Mouse (Mus musculus) embryonic facial prominence, embryonic 11.5 days (tissue): ENCODE data around the gene Mrpl10. TPM values are rescaled to one million over a fixed set of nuclear protein-coding genes. Genes with fewer than 3 reads are reported as not detected.

Experiments used
- ATAC-seq: fragments of 200-750 bp; cut with Nextera tagmentation; replicated peaks from 2 replicates; pipeline ENCODE4 v1.8.0; 2017; ENCODE audit warnings: low read depth; ENCODE audit not compliant: insufficient number of reproducible peaks, low FRiP score, low TSS enrichment
- DNase-seq: peaks from one replicate; pipeline ENCODE4 v3.0.0-alpha.2; 2015; ENCODE audit warnings: low spot score
- H3K27ac ChIP-seq: fragments of 300-500 bp; sonication (generic); replicated peaks from 2 replicates; pipeline ENCODE4 v1.5.1; 2014; ENCODE audit warnings: mild to moderate bottlenecking, low read depth, low read length, control low read depth
- H3K27me3 ChIP-seq: fragments of 300-500 bp; sonication (generic); 2 replicates; pipeline ENCODE4 v1.6.1; 2014; ENCODE audit warnings: mild to moderate bottlenecking, low read length, moderate library complexity, mixed read lengths; ENCODE audit not compliant: control insufficient read depth, insufficient read depth
- H3K36me3 ChIP-seq: fragments of 300-500 bp; sonication (generic); replicated peaks from 2 replicates; pipeline ENCODE4 v1.6.1; 2014; ENCODE audit warnings: low read depth, mild to moderate bottlenecking, low read length, moderate library complexity, mixed read lengths; ENCODE audit not compliant: control insufficient read depth, insufficient read depth
- H3K4me1 ChIP-seq: fragments of 300-500 bp; sonication (generic); 2 replicates; pipeline ENCODE4 v1.6.1; 2014; ENCODE audit warnings: low read length, mixed read lengths; ENCODE audit not compliant: control insufficient read depth, insufficient read depth
- H3K4me2 ChIP-seq: fragments of 300-500 bp; sonication (generic); 2 replicates; pipeline ENCODE4 v1.6.1; 2014; ENCODE audit warnings: low read depth, mild to moderate bottlenecking, control low read depth, low read length, moderate library complexity
- H3K4me3 ChIP-seq: fragments of 300-500 bp; sonication (generic); 2 replicates; pipeline ENCODE4 v1.5.1; 2014; ENCODE audit warnings: low read depth, low read length, control low read depth
- H3K9ac ChIP-seq: fragments of 300-500 bp; sonication (generic); replicated peaks from 2 replicates; pipeline ENCODE4 v1.6.1; 2014; ENCODE audit warnings: mild to moderate bottlenecking, control low read depth, low read length
- H3K9me3 ChIP-seq: fragments of 300-500 bp; sonication (generic); replicated peaks from 2 replicates; pipeline ENCODE4 v1.6.1; 2016; ENCODE audit warnings: mild to moderate bottlenecking, low read length, inconsistent platforms, mixed read lengths; ENCODE audit not compliant: control insufficient read depth
- WGBS: fragments of 180-500 bp; shearing (Covaris S2); extraction: QIAGEN DNeasy Blood & Tissue Kit; methylation state at CpG from one replicate; pipeline ENCODE4 v1.1.7; 2014; 5-methylcytosine and 5-hydroxymethylcytosine counted together
- polyA plus RNA-seq: library from polyadenylated mRNA; unstranded; fragments of >200 nt; fragmentation: Nextera tagmentation; extraction: Ambion mirVana; gene quantifications from 2 replicates; pipeline ENCODE4 v1.2.1, GENCODE M21; 2014

Mrpl10 gene
- polyA plus RNA-seq, 1 experiment from 2014 or later = 91.2 TPM

DNA sequence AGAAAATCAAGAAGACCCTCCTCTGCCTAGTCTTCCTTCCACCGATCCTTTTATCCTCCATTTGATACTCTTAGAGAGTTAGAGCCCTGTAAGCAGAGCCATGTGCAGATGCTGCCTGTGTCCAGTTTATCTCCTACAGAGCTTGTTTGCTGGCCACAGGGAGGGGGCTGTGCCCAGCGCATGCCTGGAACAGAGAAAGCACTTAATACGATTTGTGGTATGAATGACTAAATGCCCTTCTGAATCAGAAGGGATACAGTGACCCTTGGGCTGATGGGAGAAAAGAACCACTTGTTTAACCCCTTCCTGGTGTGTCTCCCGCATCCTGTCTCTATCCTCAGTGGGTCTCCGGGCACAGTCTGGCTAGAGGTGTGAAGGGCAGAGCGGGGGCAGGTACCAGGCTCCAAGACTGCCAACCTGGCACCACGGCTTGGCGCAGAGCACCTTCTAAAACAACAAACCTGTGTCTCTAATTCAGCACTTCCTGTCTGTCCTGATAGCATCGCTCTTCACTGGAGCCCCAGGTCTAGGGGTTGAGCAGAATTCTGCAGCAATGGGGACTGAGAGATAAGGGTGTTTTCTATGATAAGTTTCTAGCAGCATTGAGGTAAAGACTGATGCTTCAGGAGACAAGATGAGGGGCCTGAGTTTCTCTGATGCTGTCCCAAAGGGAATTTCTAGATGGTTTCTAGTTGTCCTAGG is 34.1 kb upstream of the Mrpl10 start:
- H3K9me3 ChIP-seq = no peaks in the 10 kb centered on the region
- no peak overlapping the region for H3K4me2 ChIP-seq
- no peak overlapping the region for H3K4me3 ChIP-seq
- H3K36me3 ChIP-seq = no peaks in the 10 kb centered on the region
- WGBS = 61% methylated on average over 9 of the region's 9 CpGs
- no peaks in the 10 kb centered on the region for H3K4me1 ChIP-seq
- no peak overlapping the region for H3K9ac ChIP-seq
- ATAC-seq (no peak), DNase-seq (no peak)
- peaks cover 3% of the 10 kb centered on the region; the same call in 1 of the 2 replicates for H3K27me3 ChIP-seq
- no peak overlapping the region for H3K27ac ChIP-seq

DNA sequence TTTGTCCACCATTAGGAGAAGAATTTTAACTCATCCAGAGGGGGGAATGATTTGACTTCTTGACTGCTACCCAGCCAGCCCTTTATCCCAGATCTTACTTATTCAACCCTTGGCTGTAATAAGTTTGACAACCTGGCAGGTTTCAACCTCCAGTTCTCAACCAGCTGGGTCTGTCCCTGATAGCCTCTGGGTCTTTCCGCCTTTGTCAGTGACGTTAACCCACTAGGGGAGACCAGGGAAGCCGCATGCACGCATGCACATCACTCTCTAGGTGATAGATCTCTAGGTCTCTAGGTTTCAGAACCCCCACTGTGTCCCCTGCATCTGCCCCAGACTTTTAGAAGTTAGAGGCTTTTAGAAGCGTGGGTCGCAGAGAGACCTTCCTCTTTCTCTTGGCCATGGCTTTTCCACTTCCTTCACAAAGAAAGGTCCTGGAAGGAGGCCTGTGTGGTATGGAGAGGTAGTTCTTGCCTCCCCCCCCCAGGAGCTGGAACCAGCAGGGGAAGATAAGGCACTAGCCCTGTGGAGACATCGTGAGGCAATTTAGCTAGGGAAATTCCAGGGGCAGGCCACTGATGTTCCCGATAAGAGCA is 32.1 kb upstream of the Mrpl10 start:
- Histone ChIP-seq H3K27me3 (peaks cover 3% of the 10 kb centered on the region; the same call in 1 of the 2 replicates), H3K9me3 (no peaks in the 10 kb centered on the region), H3K9ac (no peak overlapping the region), H3K4me3 (no peak overlapping the region), H3K27ac (no peak overlapping the region), H3K4me2 (no peak overlapping the region), H3K4me1 (no peaks in the 10 kb centered on the region), H3K36me3 (no peaks in the 10 kb centered on the region)
- DNase-seq (no peak), ATAC-seq (no peak)
- 56% methylated on average over 8 of the region's 8 CpGs for WGBS

DNA sequence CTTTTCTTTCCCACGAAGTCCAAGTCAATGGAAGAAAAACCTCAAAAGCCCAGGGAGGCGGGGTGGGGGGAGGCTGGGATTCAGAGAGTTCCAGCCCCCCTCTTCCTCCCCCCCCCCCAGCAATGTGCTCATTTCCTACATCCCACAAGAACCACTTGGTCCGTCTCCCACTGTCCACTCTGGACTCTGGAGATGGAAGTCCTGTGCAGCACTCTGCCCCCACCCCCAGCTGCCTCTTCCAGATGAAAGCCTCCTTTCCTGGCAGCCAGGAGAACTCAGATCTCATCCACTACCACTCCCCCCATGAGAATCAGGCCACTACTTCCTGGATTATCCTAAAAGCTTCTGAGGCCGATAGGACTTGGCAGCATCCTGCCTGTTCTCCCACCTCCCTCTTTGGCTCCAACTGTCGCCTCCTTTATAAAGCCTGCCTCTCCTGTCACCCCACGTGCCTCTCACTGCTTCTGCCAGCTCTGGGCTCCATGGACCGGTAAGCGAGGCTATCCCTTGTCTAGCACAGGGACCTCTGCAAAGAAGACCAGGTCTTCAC is 28.2 kb upstream of the Mrpl10 start, which contains the start of gene Sp6:
Sp6 (plus strand) TSS at position 274 of the 550 bp plus-strand sequence.
- Histone ChIP-seq H3K4me3 (no peak within 1 kb of the TSS), H3K9ac (no peak within 1 kb of the TSS), H3K27ac (no peak within 1 kb of the TSS), H3K36me3 (no peaks in the 10 kb centered on the region), H3K4me1 (no peaks in the 10 kb centered on the region), H3K4me2 (no peak within 1 kb of the TSS), H3K9me3 (no peaks in the 10 kb centered on the region), H3K27me3 (peaks cover 23% of the 10 kb centered on the region)
- 33% methylated on average over 8 of the region's 8 CpGs for WGBS
- ATAC-seq (no peak), DNase-seq (no peak)

DNA sequence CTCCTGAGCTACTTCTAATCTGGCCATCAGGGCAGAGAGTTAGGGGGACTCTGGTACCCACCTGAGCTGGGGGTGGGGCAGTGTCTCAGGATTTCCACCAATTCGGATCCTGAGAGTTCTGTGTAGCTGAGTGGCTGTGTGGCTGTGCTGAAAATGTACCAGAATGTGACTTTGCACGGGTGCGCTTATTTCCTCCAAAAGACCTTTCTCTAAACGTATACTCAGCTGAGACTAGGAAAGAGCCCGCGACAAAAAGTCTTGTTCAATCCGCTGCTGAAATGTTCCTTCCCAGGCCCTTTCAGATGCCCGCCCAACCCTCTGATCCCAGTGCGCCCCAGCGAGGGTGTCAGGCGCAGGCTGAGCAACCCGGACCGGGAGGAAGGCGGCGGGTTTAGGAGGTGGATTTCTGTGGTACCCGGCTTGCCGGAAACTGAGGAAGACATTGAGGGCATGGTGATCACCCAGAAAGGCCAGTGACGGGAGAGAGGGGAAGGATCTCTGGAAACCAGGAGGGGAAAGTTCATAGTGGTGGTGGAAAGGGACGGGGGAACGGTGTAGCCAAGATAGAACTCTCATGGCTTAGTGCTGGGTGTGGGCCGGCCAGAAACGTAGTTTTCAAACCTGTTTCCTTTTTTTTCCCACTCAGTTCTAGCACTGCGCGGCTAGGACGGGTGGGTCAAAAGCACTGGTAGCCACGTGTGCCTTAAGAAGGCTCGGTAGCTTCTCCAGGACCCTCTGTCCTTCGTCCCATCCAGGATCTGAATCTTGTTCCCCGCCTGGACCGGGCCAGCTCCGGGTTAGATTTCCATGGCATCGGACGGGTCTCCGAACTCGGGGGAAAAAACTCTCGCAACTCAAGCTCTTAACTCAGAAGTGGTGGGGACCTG is 23.4 kb upstream of the Mrpl10 start:
- WGBS = 1% methylated on average over 36 of the region's 36 CpGs
- H3K9ac ChIP-seq = no peak overlapping the region
- no peaks in the 10 kb centered on the region for H3K9me3 ChIP-seq
- H3K27ac ChIP-seq = no peak overlapping the region
- peak overlapping the region; percentile 54 for H3K4me2 ChIP-seq
- H3K36me3 ChIP-seq = no peaks in the 10 kb centered on the region
- ATAC-seq (no peak), DNase-seq (no peak)
- peaks cover 8% of the 10 kb centered on the region for H3K4me1 ChIP-seq
- peak overlapping the region; percentile 39 for H3K4me3 ChIP-seq
- peaks cover 66% of the 10 kb centered on the region for H3K27me3 ChIP-seq

DNA sequence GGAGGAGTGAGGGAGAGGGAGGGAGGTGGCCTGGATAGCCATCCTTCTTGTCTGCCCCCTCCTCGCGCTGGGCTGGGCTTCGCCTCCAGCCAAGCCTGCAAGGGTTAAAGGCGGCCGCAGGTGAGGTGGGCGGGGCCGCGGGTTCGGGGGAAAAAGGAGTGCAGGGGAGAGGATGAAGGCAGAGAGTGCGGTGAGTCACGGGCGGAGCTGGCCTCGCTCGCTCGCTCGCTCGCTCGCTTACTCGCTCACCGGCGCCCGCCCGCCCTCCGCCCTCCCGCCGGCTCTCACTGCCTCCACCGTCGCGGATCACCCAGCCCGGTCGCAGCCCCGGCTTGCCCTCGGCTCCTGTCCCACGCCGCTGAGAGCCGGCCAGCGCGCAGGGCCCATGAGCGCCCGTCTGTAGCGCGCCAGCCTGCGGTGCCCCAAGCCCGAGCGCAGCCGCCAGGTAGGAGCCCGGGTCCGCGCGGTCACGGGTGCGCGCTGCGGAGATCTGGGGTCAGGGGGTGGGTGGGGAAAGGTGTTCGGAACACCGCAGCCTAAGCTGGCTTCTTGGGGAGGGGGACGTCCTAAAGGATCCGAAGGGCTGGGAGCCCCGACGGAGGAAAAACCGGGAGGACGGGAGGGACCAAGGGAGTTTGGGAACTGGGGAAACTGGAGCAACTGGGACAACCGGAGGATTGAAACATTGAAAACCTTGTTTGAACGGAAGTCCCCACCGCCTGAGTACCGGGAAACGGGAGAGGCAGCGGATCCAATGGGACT is 22.6 kb upstream of the Mrpl10 start:
- Histone ChIP-seq H3K9ac (peak overlapping the region; percentile 30), H3K27me3 (peaks cover 74% of the 10 kb centered on the region), H3K4me3 (peak overlapping the region; percentile 39), H3K36me3 (no peaks in the 10 kb centered on the region), H3K27ac (no peak overlapping the region), H3K4me2 (peak overlapping the region; percentile 54), H3K4me1 (peaks cover 8% of the 10 kb centered on the region), H3K9me3 (no peaks in the 10 kb centered on the region)
- peak; percentile 43 for DNase-seq
- ATAC-seq = no peak
- WGBS = under 1% methylated on average over 55 of the region's 68 CpGs

DNA sequence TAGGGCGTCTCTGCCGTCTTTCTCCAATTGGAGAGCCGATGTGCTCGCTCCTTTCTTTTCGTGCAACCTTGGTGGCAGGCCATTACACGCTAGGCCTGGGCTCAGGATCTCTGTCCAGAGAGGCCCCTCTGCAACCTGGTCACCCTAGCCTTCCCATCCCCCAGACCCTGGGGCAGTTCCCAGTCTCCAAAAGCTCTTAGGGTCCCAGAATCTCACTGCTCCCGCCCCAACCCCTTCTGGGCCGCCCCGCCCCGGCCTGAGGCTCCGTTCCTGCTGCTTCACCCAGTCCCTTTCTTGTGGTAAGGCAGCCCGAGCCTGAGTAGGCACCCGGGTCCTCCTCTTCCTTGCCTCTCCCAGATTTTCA is 22.0 kb upstream of the Mrpl10 start:
- H3K27ac ChIP-seq = no peak overlapping the region

DNA sequence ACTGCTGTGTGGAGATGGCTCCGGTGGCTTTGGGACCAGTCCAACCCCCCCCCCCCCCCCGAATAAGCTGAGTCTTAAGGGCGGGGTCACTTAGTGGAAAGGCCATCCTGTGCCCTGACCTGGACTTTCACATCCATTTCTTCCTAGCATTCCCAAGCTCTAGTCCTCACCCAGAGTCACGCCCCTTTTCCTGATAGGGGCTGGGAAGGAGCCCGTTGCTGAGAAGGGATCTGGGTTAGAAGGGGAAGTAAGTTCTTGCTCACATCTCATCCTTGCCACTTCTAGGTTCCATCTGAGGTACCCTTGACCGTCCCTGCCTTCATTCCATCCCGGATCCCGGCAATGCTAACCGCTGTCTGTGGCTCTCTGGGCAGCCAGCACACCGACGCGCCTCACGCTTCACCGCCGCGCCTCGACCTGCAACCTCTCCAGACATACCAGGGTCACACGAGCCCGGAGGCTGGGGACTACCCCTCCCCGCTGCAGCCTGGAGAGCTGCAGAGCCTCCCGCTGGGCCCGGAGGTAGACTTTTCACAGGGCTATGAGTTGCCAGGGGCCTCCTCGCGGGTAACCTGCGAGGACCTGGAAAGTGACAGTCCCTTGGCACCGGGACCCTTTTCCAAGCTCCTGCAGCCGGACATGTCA is 20.1 kb upstream of the Mrpl10 start:
- WGBS = 0% methylated on average over 27 of the region's 27 CpGs
- H3K4me2 ChIP-seq = peak overlapping the region; percentile 75; the same call in 1 of the 2 replicates
- ATAC-seq (0 out of 2 replicates have a peak, but pooled peaks have one; percentile 15), DNase-seq (no peak)
- no peak overlapping the region for H3K27ac ChIP-seq
- H3K27me3 ChIP-seq = peaks cover 76% of the 10 kb centered on the region
- H3K9ac ChIP-seq = peak overlapping the region; percentile 23
- no peaks in the 10 kb centered on the region for H3K36me3 ChIP-seq
- H3K4me3 ChIP-seq = peak overlapping the region; percentile 32
- no peaks in the 10 kb centered on the region for H3K9me3 ChIP-seq
- peaks cover 11% of the 10 kb centered on the region for H3K4me1 ChIP-seq

More for the DNA sequence above, 22.0 kb upstream of the Mrpl10 start:
- peaks cover 79% of the 10 kb centered on the region for H3K27me3 ChIP-seq
- H3K4me1 ChIP-seq = peaks cover 8% of the 10 kb centered on the region
- H3K9me3 ChIP-seq = no peaks in the 10 kb centered on the region
- no peak for ATAC-seq
- no peaks in the 10 kb centered on the region for H3K36me3 ChIP-seq
- no peak for DNase-seq
- H3K4me2 ChIP-seq = no peak overlapping the region; the same call in 1 of the 2 replicates
- WGBS = under 1% methylated on average over 13 of the region's 13 CpGs
- H3K9ac ChIP-seq = no peak overlapping the region
- peak overlapping the region; percentile 39; the same call in 1 of the 2 replicates for H3K4me3 ChIP-seq
